Mouse (Mus musculus) kidney, adult 2 months (tissue): ENCODE results near the gene Mcf2.

Experiments used
- CTCF ChIP-seq: fragments of 200-500 bp; conservative IDR thresholded peaks from 2 replicates; pipeline ENCODE4 v1.5.1; 2011; ENCODE audit warnings: low read depth, mild to moderate bottlenecking, control low read depth, low read length, moderate library complexity, mixed read lengths; ENCODE audit not compliant: insufficient read depth, insufficient read length
- POLR2A ChIP-seq: fragments of 200-500 bp; IDR thresholded peaks from one replicate; pipeline ENCODE4 v1.6.1; 2011; ENCODE audit warnings: low read depth, low read length, control low read depth

- no peak for TF ChIP-seq CTCF
- TF ChIP-seq POLR2A = no peak
Observed at GRCm38 (mm10) chrX:60014588-60014987, 164.3 kb downstream of the Mcf2 start.
